Comparison of ENCODE assay signal across 8 mouse cellular contexts in the genomic region with DNA sequence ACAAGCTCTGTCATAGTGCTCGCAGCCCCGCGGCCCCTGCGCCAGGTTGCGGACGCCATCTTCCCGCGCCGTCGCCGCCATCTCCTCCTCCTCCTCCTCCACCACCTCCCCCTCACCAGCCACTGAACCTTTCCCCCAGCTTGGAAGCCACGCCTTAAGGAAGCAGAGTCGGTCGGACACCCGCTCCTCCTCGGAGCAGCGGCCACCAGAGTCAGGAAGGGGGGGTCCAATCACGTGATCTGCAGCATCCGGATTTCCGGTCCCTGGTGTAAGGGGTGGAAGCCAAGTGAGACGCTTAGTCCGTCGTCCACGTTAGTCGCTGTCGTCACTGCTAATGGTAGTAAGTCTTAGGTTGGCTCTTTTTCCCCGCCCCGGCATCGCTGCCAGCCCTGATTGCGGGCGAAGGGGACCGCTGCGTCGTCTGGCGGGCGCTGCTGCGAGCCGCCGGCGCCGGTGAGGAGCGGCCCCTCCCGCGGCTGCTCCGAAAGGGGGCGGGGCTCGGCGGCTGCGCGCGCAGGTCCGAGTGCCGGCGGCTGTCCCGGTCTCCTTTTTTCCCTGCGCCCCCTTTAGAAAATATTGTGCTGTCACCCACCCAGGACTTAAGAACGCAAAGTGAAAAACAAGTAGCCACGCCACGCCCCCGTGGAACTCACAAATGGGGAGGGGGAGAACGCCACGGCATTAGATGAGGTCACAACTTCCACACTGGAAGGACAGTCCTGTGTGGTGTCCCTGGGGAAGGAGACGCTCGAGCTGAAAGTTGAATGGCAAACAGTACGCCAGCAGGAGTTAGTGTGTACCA. TPM values are rescaled to one million over a fixed set of nuclear protein-coding genes. Genes with fewer than 3 reads are reported as not detected.
DNase-seq lines count a peak whose midpoint lies in the region; ATAC-seq lines count a peak whose summit lies in the region.

TSS of gene Rchy1 (minus strand) at position 430 of the 802 bp plus-strand sequence.

- ATAC-seq in hindbrain, embryonic 14.5 days (ENCODE audit: low FRiP score) = peak; percentile 99

- WGBS in hindbrain, embryonic 14.5 days = under 1% methylated on average over 65 of the region's 65 CpGs

- peak within 1 kb of the TSS; percentile 99 for H3K27ac ChIP-seq in hindbrain, embryonic 14.5 days

- peak within 1 kb of the TSS; percentile 61 for H3K4me3 ChIP-seq in hindbrain, embryonic 14.5 days (replicated peaks; ENCODE audit: low read length)

- H3K9me3 ChIP-seq in hindbrain, embryonic 14.5 days (ENCODE audit: control insufficient read depth, low read length) = no peaks in the 10 kb centered on the region

- peaks cover 27% of the 10 kb centered on the region for H3K4me1 ChIP-seq in hindbrain, embryonic 14.5 days (replicated peaks; ENCODE audit: control insufficient read depth, insufficient read depth, low read length)

- 0 out of 2 replicates have a peak, but pooled peaks cover under 1% of the 10 kb centered on the region for H3K36me3 ChIP-seq in hindbrain, embryonic 14.5 days (replicated peaks; ENCODE audit: control insufficient read depth, insufficient read depth)

- peak within 1 kb of the TSS; percentile 65 for H3K4me2 ChIP-seq in hindbrain, embryonic 14.5 days (replicated peaks)

- H3K9ac ChIP-seq in hindbrain, embryonic 14.5 days = peak within 1 kb of the TSS; percentile 75

- DNase-seq in R1 (ENCODE audit: low read depth, low spot score) = peak; percentile 99
- peak; percentile 94 to 96 for DNase-seq in cerebellum, postnatal 25 days
- DNase-seq in frontal cortex, postnatal 25 days (ENCODE audit: low spot score in 2 of 2) = peak; percentile 76 to 86
- DNase-seq in hindbrain, embryonic 14.5 days (ENCODE audit: low spot score) = peak; percentile 88
- DNase-seq in layer of hippocampus, postnatal 36 days = peak; percentile 88 to 89
- peak; percentile 97 for DNase-seq in lung, postnatal 36 days
- peak; percentile 97 for DNase-seq in retina, postnatal 1 day
- DNase-seq in urinary bladder, adult 18-20 months (ENCODE audit: low spot score in 2 of 2) = peak; percentile 89 to 93

- H3K27me3 ChIP-seq in hindbrain, embryonic 14.5 days (ENCODE audit: control insufficient read depth, insufficient read depth, low read length) = no peaks in the 10 kb centered on the region

RNA-seq across cellular contexts. Expression of gene Rchy1, which starts in this region (rescaled TPM):
- polyA plus RNA-seq in hindbrain, embryonic 14.5 days (2014; fragmentation: Nextera tagmentation; extraction: Ambion mirVana) = 55.3 and 64.3 TPM in 2 replicates
- 10 to 100 TPM; 53.5 to 55.6 TPM for total RNA-seq in layer of hippocampus, postnatal 36 days (2021)

Comparison
In these comparisons a context has a peak if more than half of its experiments do, and no peak if none do; other contexts are left out.
1. Peak in every context shown above with its lines: DNase-seq, ATAC-seq, H3K4me3 ChIP-seq and H3K27ac ChIP-seq.